Mouse (Mus musculus) stomach, embryonic 14.5 days (tissue): Measurements from ENCODE around the gene Mettl21a. TPM values are rescaled to one million over a fixed set of nuclear protein-coding genes. Genes with fewer than 3 reads are reported as not detected.
"Not testable (repeated sequence)": the region's sequence is repeated elsewhere in the genome, so short reads cannot be mapped to it uniquely, and the experiment has no call there.

ENCODE experiments used
- ATAC-seq: fragments of 200-750 bp; cut with Nextera tagmentation; 2 replicates; pipeline ENCODE4 v1.8.0; 2017; ENCODE audit warnings: low read depth, moderate TSS enrichment; ENCODE audit not compliant: insufficient number of reproducible peaks, insufficient read depth, low FRiP score
- H3K27ac ChIP-seq: fragments of 300-500 bp; sonication (generic); 2 replicates; pipeline ENCODE4 v1.5.1; 2014; ENCODE audit warnings: mild to moderate bottlenecking, low read length, moderate library complexity, mixed read lengths
- H3K27me3 ChIP-seq: fragments of 300-500 bp; sonication (generic); 2 replicates; pipeline ENCODE4 v1.6.1; 2014; ENCODE audit warnings: low read length, control low read depth, mixed read lengths; ENCODE audit not compliant: control insufficient read depth, insufficient read depth
- H3K36me3 ChIP-seq: fragments of 300-500 bp; sonication (generic); 2 replicates; pipeline ENCODE4 v1.6.1; 2014; ENCODE audit warnings: mild to moderate bottlenecking, control low read depth, low read length, moderate library complexity, mixed read lengths; ENCODE audit not compliant: control insufficient read depth, insufficient read depth
- H3K4me1 ChIP-seq: fragments of 300-500 bp; sonication (generic); 2 replicates; pipeline ENCODE4 v1.6.1; 2014; ENCODE audit warnings: low read length, control low read depth, mixed read lengths; ENCODE audit not compliant: control insufficient read depth, insufficient read depth
- H3K4me2 ChIP-seq: fragments of 300-500 bp; sonication (generic); replicated peaks from 2 replicates; pipeline ENCODE4 v1.6.1; 2014; ENCODE audit warnings: low read depth, low read length, control low read depth
- H3K4me3 ChIP-seq: fragments of 300-500 bp; sonication (generic); 2 replicates; pipeline ENCODE4 v1.5.1; 2014; ENCODE audit warnings: low read depth, low read length, control low read depth
- H3K9ac ChIP-seq: fragments of 300-500 bp; sonication (generic); replicated peaks from 2 replicates; pipeline ENCODE4 v1.6.1; 2014; ENCODE audit warnings: low read depth, mild to moderate bottlenecking, control low read depth, low read length, moderate library complexity, mixed read lengths
- H3K9me3 ChIP-seq: fragments of 300-500 bp; sonication (generic); 2 replicates; pipeline ENCODE4 v1.6.1; 2016; ENCODE audit warnings: low read depth, low read length, control low read depth; ENCODE audit not compliant: control insufficient read depth
- WGBS: fragments of 180-500 bp; shearing (Covaris S2); extraction: QIAGEN DNeasy Blood & Tissue Kit; methylation state at CpG from one replicate; pipeline ENCODE4 v1.1.7; 2014; 5-methylcytosine and 5-hydroxymethylcytosine counted together
- polyA plus RNA-seq: library from polyadenylated mRNA; unstranded; fragments of >200 nt; fragmentation: Nextera tagmentation; extraction: Ambion mirVana; gene quantifications from 2 replicates; pipeline ENCODE4 v1.2.1, GENCODE M21; 2014

The Mettl21a gene
- polyA plus RNA-seq, result 21.3 and 24.5 TPM in 2 replicates

DNA sequence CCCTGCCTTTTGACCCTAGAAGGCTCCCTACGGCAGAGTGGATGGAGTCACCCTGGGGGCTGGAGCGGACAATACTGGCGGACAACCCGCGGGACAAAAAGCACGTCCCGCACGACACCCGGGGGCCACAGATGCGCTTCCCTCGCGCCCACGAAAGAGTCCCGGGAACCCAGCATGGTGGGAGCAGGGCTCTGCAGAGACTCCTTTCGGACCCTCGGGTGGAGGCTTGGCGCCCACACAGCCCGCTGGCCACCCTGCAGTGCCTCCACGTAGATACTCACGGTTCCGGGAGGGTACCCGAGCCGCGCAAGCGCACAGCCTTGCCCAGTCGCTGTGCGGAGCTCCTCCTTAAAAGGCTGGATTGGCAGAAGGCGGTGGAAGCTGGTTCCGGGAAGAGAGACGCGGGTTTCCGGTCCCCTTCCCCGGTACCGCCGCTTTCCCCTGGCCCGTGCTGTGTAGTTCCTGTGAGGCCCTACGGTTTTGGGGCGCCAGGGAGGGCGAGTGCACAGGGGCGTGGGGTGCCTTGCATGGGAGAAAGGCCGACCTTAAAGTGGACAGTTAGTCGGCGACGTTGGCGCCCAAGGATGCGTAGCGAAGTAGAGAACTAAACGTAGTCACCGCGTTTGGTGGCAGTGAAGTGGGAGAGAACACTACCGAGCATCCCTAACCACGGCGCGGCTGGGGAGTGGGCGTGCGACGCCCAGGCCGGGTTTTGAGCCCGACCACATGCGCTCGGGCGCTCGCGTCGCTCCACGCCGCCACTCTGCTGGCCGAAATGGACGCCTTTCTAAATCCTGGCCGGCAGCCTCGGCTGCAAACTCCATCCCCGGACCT is at the start of gene Mettl21a:
Gene Mettl21a, minus strand, starts transcription at position 362 of the 834 bp plus-strand sequence.
- under 1% methylated on average over 72 of the region's 72 CpGs for WGBS
- peak; percentile 92 for ATAC-seq
- Histone ChIP-seq H3K9me3 (no peaks in the 10 kb centered on the region), H3K9ac (peak within 1 kb of the TSS; percentile 85), H3K4me3 (peak within 1 kb of the TSS; percentile 75), H3K4me2 (peak within 1 kb of the TSS; percentile 67), H3K27ac (peak within 1 kb of the TSS; percentile 96), H3K36me3 (no peaks in the 10 kb centered on the region; the same call in 1 of the 2 replicates), H3K27me3 (no peaks in the 10 kb centered on the region), H3K4me1 (peaks cover 4% of the 10 kb centered on the region; the same call in 1 of the 2 replicates)

- H3K9me3 ChIP-seq, result no peaks in the 10 kb centered on the region
- H3K4me3 ChIP-seq, result no peak overlapping the region
- no peaks in the 10 kb centered on the region for H3K36me3 ChIP-seq
- ATAC-seq, result no peak
- no peaks in the 10 kb centered on the region for H3K4me1 ChIP-seq
- H3K9ac ChIP-seq, result no peak overlapping the region
- no peak overlapping the region; the same call in 1 of the 2 replicates for H3K27ac ChIP-seq
- no peak overlapping the region for H3K4me2 ChIP-seq
- WGBS, result 64% methylated on average over 7 of the region's 7 CpGs
- H3K27me3 ChIP-seq, result no peaks in the 10 kb centered on the region
These were observed 41.8 kb upstream of the Mettl21a start for GRCm38 (mm10) chr1:64658876-64659275.

- ATAC-seq, result no peak
- Histone ChIP-seq H3K4me1 (no peaks in the 10 kb centered on the region), H3K36me3 (no peaks in the 10 kb centered on the region), H3K4me3 (no peak overlapping the region), H3K9me3 (no peaks in the 10 kb centered on the region), H3K9ac (no peak overlapping the region), H3K4me2 (no peak overlapping the region), H3K27me3 (no peaks in the 10 kb centered on the region), H3K27ac (no peak overlapping the region)
- WGBS, result 79% methylated on average over 3 of the region's 3 CpGs
These were observed 39.5 kb upstream of the Mettl21a start for GRCm38 (mm10) chr1:64656423-64657129.

DNA sequence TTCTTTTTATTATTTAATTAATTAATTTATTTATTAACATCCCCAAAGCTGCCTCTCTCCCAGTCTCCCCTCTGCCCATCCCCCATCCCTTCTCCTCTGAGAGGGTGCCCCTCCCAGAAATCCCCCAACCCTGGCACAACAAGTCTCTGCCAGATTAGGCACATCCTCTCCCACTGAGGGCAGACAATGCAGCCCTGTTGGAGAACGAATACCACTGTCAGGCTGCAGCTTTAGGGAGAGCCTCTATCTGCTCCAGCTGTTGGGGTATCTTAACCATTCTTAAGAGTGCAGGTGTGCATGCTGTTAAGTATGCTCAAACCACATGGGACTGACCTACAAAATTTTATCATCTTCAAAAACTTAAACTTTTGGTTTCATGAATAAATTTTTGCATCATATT is 38.4 kb upstream of the Mettl21a start:
- H3K4me2 ChIP-seq, result no peak overlapping the region
- H3K9me3 ChIP-seq, result no peaks in the 10 kb centered on the region
- 42% methylated on average over 1 of the region's 1 CpGs for WGBS

GRCm38 (mm10) chr1:64653701-64654100 is 36.7 kb upstream of the Mettl21a start:
- WGBS, result 90% methylated on average over 6 of the region's 6 CpGs
- no peak overlapping the region for H3K9ac ChIP-seq
- ATAC-seq, result no peak

More for the DNA sequence above, 38.4 kb upstream of the Mettl21a start:
- H3K27me3 ChIP-seq, result no peaks in the 10 kb centered on the region
- no peaks in the 10 kb centered on the region for H3K4me1 ChIP-seq
- no peak overlapping the region for H3K4me3 ChIP-seq
- no peak overlapping the region for H3K9ac ChIP-seq
- ATAC-seq, result no peak
- no peak overlapping the region for H3K27ac ChIP-seq
- H3K36me3 ChIP-seq, result no peaks in the 10 kb centered on the region

DNA sequence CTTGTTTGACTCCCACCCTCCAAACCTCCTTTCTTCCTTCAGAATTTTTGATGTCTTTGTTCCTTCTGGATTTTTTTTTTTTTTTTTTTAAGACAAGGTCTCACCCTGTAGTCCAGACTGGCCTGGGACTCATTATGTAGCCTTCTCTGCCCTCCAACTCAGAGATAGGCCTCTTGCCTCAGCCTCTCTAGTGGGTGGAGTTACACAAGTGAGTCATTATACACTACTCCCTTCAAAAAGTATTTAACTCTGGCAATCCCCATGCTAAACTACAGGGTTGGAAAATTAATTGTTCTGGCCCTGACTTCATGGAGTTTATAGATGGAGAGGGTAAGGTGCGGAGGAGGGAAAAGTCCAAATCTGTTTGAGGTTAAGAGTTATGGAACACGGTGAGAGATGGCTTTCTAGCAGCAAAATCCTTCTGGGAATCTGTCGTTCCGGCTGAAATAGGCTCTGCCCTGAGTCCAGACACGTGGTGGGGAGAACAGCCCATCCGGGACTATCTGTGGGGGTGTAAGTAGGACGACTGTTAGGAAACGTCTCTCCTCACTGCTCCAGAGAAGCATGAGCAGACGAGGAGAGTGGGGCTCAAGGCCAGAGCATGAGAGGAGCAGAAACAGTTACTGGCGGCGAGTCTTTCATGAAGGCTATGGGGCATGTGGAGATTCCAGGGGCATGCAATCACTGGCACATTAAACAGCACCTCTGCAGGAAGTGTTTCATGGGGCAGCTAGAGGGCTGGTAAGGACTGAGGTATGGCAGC is 32.5 kb upstream of the Mettl21a start:
- Histone ChIP-seq H3K9me3 (no peaks in the 10 kb centered on the region), H3K36me3 (no peaks in the 10 kb centered on the region), H3K4me2 (no peak overlapping the region), H3K4me3 (no peak overlapping the region), H3K4me1 (no peaks in the 10 kb centered on the region), H3K27me3 (no peaks in the 10 kb centered on the region), H3K27ac (no peak overlapping the region), H3K9ac (no peak overlapping the region)
- no peak for ATAC-seq
- 68% methylated on average over 11 of the region's 11 CpGs for WGBS

More at GRCm38 (mm10) chr1:64653701-64654100, 36.7 kb upstream of the Mettl21a start:
- Histone ChIP-seq H3K4me1 (no peaks in the 10 kb centered on the region), H3K9me3 (no peaks in the 10 kb centered on the region), H3K4me3 (no peak overlapping the region), H3K4me2 (no peak overlapping the region), H3K27ac (no peak overlapping the region), H3K27me3 (no peaks in the 10 kb centered on the region), H3K36me3 (no peaks in the 10 kb centered on the region)

- Histone ChIP-seq H3K9ac (no peak overlapping the region), H3K4me1 (no peaks in the 10 kb centered on the region), H3K4me3 (no peak overlapping the region), H3K27ac (no peak overlapping the region), H3K4me2 (no peak overlapping the region), H3K9me3 (no peaks in the 10 kb centered on the region), H3K27me3 (no peaks in the 10 kb centered on the region), H3K36me3 (no peaks in the 10 kb centered on the region)
- no peak for ATAC-seq
- WGBS, result 88% methylated on average over 3 of the region's 3 CpGs
These were observed 27.5 kb upstream of the Mettl21a start for GRCm38 (mm10) chr1:64644513-64644912.

GRCm38 (mm10) chr1:64642541-64642940 is 25.5 kb upstream of the Mettl21a start:
- H3K4me2 ChIP-seq, H3K36me3 ChIP-seq, H3K27me3 ChIP-seq, H3K9ac ChIP-seq, H3K27ac ChIP-seq, H3K4me3 ChIP-seq, ATAC-seq, H3K4me1 ChIP-seq, H3K9me3 ChIP-seq: not testable (repeated sequence)
- WGBS, result 94% methylated on average over 8 of the region's 8 CpGs
